Mouse (Mus musculus): ENCODE results near the gene Rps6ka3.

Rps6ka3 gene

GRCm38 (mm10) chrX:159321342-159321741 lies 111.2 kb downstream of the Rps6ka3 start:
- DNase-seq (ENCODE audit: low read depth, low spot score) = peak; percentile 3

DNA sequence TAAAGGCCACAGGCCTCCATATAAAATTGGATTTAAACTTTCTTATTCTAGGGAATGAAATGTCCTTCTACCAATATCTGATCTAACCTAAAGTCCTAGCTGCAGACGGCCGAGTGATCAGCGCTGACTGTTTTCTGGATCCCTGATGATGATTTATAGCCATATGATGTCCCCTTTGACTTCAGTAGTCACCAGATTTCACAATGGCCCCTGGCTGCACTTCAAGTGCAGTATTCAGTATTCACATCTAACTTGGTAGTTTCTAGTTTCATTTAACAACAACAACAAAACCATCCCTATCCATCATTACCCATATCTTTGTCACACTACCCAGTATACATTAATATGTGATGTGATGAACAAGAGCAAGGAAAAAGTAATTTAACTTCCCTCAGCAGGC lies 154.4 kb downstream of the Rps6ka3 start:
- no peak for DNase-seq (ENCODE audit: low read depth, low spot score)

DNA sequence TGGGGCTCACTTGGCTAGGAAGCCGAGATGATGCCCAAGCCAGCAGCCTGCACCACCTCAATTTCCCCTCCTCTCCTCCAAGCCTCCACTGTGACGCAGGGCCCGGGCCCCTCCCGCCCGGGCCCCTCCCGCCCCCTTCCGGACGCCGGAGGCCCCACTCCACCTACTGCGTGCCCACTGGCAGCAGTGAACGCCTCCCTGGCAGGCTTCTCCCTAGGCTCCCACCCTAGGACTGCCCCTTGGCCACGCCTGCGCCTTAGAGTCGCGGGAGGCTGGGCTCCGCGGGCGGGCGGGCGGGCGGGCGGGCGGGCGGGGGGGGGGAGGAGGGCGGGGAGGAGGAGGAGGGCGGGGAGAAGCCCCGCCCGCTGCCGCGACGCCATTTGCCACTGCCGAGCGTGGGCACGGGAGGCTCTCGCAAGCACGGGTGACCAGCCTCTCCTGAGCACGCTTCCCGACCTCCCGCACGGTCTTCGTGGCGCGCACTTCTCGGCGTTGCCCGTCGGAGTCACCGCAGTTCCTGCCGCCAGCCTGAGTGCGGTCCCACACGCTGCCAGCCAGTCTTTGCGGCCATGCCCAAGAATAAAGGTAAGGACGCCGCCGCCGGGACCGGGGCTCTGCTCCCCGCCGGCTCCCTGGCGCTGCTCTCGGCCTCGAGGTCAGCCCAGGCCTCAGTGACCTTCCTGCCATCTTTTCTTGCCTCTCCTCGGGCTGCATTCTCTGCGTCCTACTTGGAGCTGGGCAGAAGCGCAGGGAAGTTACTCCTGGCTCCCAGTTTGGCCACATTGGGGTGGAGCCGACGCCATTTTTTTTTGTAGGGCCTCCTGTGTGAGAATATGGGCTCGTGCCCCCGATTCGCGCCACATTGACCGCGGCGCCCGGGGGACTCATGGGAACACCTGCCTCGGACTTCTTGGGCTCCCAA lies 162.0 kb downstream of the Rps6ka3 start, which contains the start of gene Eif1ax:
Gene Eif1ax, plus strand, starts transcription at position 348 of the 922 bp plus-strand sequence.
- DNase-seq (ENCODE audit: low read depth, low spot score) = peak; percentile 34

GRCm38 (mm10) chrX:159372753-159373144 lies 162.6 kb downstream of the Rps6ka3 start:
- DNase-seq (ENCODE audit: low read depth, low spot score) = no peak

DNA sequence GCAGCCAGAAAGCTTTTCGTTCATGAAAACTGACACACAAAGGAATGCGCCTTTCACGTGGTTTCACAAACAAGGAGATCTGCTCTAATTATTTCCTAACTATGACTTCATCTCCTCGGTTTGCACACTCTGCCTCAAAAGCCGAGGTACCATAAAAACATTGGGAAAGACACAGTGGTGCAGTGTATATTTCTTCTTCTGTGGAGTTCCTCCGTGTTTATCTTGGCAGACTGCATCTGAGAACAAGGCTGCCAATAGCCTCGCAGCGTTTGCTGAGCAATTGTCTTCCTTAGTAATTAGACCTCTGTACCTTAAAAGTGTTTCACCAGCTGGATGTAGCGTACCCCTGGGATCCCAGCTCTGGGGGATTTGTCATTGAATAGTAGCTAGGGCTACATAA lies 177.0 kb downstream of the Rps6ka3 start:
- no peak for DNase-seq (ENCODE audit: low read depth, low spot score)

DNA sequence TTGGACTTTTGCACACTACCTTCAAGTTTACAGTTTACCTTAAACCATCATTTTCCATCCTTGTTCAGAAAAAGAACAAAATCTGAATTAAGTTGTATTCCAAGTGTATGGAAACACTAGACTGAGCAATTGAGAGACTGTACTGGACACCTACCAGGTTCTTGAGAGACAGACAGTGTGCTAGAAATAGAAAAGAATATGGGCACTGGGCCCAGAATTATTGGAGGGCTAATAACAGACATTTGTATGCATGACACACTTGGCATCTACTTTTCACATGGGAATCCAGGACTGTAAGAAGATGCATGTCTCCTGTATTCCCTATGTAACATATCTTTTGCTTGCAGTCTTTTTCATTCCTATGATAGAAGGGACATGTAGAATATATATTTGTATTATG lies 178.8 kb downstream of the Rps6ka3 start:
- no peak for DNase-seq (ENCODE audit: low read depth, low spot score)

GRCm38 (mm10) chrX:159390347-159390962 lies 180.3 kb downstream of the Rps6ka3 start:
- DNase-seq (ENCODE audit: low read depth, low spot score) = no peak

DNA sequence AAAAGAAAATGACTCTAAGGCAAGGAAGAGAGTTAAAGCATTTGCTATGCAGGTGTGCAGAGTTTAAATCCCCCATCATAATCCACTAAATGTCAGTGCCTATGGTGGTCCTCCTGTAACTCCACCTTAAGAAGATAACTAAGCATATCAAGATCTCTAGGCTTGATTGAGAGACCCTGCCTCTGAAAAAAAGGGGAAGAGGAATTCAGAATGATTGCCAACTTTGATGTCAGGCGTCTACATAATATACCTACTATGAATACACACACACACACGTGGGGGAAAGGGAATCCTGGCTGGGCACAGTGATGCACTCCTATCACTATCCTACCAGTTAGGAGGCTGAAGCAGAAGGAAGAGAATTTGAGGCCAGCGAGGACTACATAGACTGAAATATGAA lies 181.1 kb downstream of the Rps6ka3 start:
- no peak for DNase-seq (ENCODE audit: low read depth, low spot score)

DNA sequence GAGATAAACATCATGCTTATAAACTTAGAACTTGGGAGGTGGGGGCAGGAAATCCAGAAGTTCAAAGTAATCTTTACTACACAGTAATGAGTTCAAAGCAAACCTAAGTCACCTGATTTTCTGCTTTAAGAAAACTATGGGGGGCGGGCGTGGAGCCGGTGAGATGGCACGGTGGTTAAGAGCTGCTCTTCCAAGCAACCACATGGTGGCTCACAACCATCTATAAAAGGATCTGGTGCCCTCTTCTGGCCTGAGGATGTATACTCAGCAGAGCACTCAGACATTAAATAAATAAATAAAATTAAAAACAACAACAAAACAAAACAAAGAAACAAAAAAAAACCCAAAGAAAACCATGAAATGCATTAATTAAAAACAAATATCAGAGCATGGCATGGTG lies 199.1 kb downstream of the Rps6ka3 start:
- DNase-seq (ENCODE audit: low read depth, low spot score) = no peak

DNA sequence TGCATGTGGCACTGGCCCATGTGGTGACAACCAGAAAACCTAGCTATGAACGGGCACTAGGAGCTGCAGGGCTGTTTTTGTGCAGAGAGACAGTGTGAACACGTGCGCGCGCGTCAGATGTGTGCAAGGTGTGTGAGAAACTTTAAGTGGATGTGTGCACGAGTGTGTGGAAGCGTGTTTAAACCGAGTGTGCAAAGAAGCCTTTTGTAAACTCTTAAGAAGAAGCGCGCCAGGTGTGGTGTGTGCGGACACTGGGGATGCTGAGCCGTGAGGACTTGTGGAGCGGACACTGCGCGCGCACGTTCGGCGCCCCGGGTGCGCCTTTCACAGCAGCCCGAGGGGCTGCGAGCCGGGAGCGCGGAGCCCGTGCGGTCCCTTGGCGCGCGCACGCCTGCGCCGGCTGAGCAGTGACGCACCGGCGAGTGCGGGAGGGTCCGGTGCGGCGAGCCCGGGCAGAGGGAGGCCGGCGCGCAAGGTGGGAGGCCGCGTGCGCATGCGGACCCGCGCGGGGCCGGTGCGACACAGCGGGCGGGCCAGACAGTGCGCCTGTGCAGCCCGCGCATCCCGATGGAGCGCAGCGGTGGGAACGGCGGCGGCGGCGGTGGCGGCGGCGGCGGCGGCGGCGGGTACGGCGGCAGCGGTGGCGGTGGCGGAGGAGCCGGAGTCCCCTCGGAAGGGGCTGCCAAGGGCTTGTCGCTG lies 204.2 kb downstream of the Rps6ka3 start, which contains the start of gene Map7d2:
Gene Map7d2, plus strand, starts transcription at position 443 of the 699 bp plus-strand sequence.
- peak; percentile 22 for DNase-seq (ENCODE audit: low read depth, low spot score)

- no peak for DNase-seq (ENCODE audit: low read depth, low spot score)
These were observed 204.9 kb downstream of the Rps6ka3 start for GRCm38 (mm10) chrX:159414829-159415673.
